8 mouse cellular contexts compared by ENCODE assay signal in genomic region chr8:20296803-20297702, GRCm38 (mm10).
DNase-seq lines count a peak whose midpoint lies in the region; ATAC-seq and TF ChIP-seq lines count a peak whose summit lies in the region.
"Not testable (repeated sequence)": the region's sequence is repeated elsewhere in the genome, so short reads cannot be mapped to it uniquely, and the experiment has no call there.

No protein-coding gene starts in this region.

- WGBS in bone marrow, adult 2 months: 13% methylated on average over 69 of the region's 73 CpGs
- WGBS in embryonic facial prominence, embryonic 14.5 days: 13% methylated on average over 44 of the region's 73 CpGs
- 15% methylated on average over 59 of the region's 73 CpGs for WGBS in kidney, embryonic 14.5 days
- 15% methylated on average over 72 of the region's 73 CpGs for WGBS in limb, embryonic 15.5 days
- WGBS in midbrain, postnatal 0 days: 12% methylated on average over 57 of the region's 73 CpGs

- TF ChIP-seq CTCF in bone marrow, adult 2 months (IDR thresholded peaks at IDR 0.05; ENCODE audit: control insufficient read depth, insufficient read depth, low read length): peak; percentile 65
- peak; percentile 77 for TF ChIP-seq CTCF in midbrain, postnatal 0 days (IDR thresholded peaks at IDR 0.05)

- H3K27ac ChIP-seq in bone marrow, adult 2 months (ENCODE audit: control insufficient read depth, insufficient read depth, low read depth, low read length, poor library complexity): peak overlapping the region; percentile 64; the same call in 1 of the 2 replicates
- peak overlapping the region; percentile 77 for H3K27ac ChIP-seq in embryonic facial prominence, embryonic 14.5 days (replicated peaks; ENCODE audit: low read depth, low read length)
- H3K27ac ChIP-seq in kidney, embryonic 14.5 days (ENCODE audit: low read depth, low read length): peak overlapping the region; percentile 20; the same call in 1 of the 2 replicates
- peak overlapping the region; percentile 81 for H3K27ac ChIP-seq in limb, embryonic 15.5 days
- not testable (repeated sequence) for H3K27ac ChIP-seq in midbrain, postnatal 0 days (ENCODE audit: low read depth, low read length)

- peak overlapping the region; percentile 89 for H3K9ac ChIP-seq in embryonic facial prominence, embryonic 14.5 days (ENCODE audit: low read depth, low read length)
- peak overlapping the region; percentile 79 for H3K9ac ChIP-seq in kidney, embryonic 14.5 days (ENCODE audit: low read depth, low read length)
- peak overlapping the region; percentile 77 for H3K9ac ChIP-seq in limb, embryonic 15.5 days
- H3K9ac ChIP-seq in midbrain, postnatal 0 days (replicated peaks; ENCODE audit: low read length, poor library complexity, severe bottlenecking): peak overlapping the region; percentile 58

- H3K27me3 ChIP-seq in embryonic facial prominence, embryonic 14.5 days (replicated peaks; ENCODE audit: control insufficient read depth, insufficient read depth, low read length); kidney, embryonic 14.5 days (ENCODE audit: control insufficient read depth, insufficient read depth, low read length); limb, embryonic 15.5 days; midbrain, postnatal 0 days (ENCODE audit: insufficient read depth, low read length): not testable (repeated sequence)

- peak overlapping the region; percentile 74 for H3K4me3 ChIP-seq in bone marrow, adult 2 months (replicated peaks; ENCODE audit: control insufficient read depth, low read depth, low read length)
- peak overlapping the region; percentile 62 for H3K4me3 ChIP-seq in embryonic facial prominence, embryonic 14.5 days (ENCODE audit: low read depth, low read length)
- peak overlapping the region; percentile 59 for H3K4me3 ChIP-seq in kidney, embryonic 14.5 days (ENCODE audit: low read length)
- peak overlapping the region; percentile 55 for H3K4me3 ChIP-seq in limb, embryonic 15.5 days
- H3K4me3 ChIP-seq in midbrain, postnatal 0 days (ENCODE audit: low read depth, low read length): peak overlapping the region; percentile 58

- peak; percentile 65; the same call in 1 of the 2 replicates for TF ChIP-seq POLR2A in bone marrow, adult 2 months (IDR thresholded peaks at IDR 0.05; ENCODE audit: borderline replicate concordance, control insufficient read depth, low read depth, low read length)

- not testable (repeated sequence) for H3K4me1 ChIP-seq in bone marrow, adult 2 months (ENCODE audit: control insufficient read depth, insufficient read depth, low read length); embryonic facial prominence, embryonic 14.5 days (ENCODE audit: control insufficient read depth, insufficient read depth, low read length); kidney, embryonic 14.5 days (ENCODE audit: control insufficient read depth, insufficient read depth, low read length); limb, embryonic 15.5 days; midbrain, postnatal 0 days (ENCODE audit: insufficient read depth, low read length)

- H3K4me2 ChIP-seq in embryonic facial prominence, embryonic 14.5 days (ENCODE audit: low read depth, low read length): peak overlapping the region; percentile 54
- H3K4me2 ChIP-seq in kidney, embryonic 14.5 days (replicated peaks; ENCODE audit: low read depth, low read length): peak overlapping the region; percentile 44
- peak overlapping the region; percentile 51 for H3K4me2 ChIP-seq in limb, embryonic 15.5 days
- H3K4me2 ChIP-seq in midbrain, postnatal 0 days (ENCODE audit: low read depth, low read length, poor library complexity, severe bottlenecking): peak overlapping the region; percentile 51

- peak; percentile 91 for DNase-seq in A20 (ENCODE audit: low read depth, low spot score)
- DNase-seq in embryonic facial prominence, embryonic 14.5 days (ENCODE audit: low spot score): peak; percentile 94
- DNase-seq in heart, adult 9 months (ENCODE audit: low spot score in 2 of 2): peak; percentile 82
- DNase-seq in midbrain, postnatal 0 days (ENCODE audit: low spot score): peak; percentile 92
- peak; percentile 54 for DNase-seq in spleen, postnatal 14 days (ENCODE audit: low spot score in 2 of 2)

- ATAC-seq in embryonic facial prominence, embryonic 14.5 days (ENCODE audit: low read depth): peak; percentile 98
- peak; percentile 100 for ATAC-seq in kidney, embryonic 14.5 days (ENCODE audit: low FRiP score, low TSS enrichment)
- ATAC-seq in limb, embryonic 15.5 days (ENCODE audit: insufficient number of reproducible peaks, low FRiP score, low TSS enrichment, low read depth): peak; percentile 91
- peak; percentile 99 for ATAC-seq in midbrain, postnatal 0 days (ENCODE audit: low FRiP score)

- H3K9me3 ChIP-seq in embryonic facial prominence, embryonic 14.5 days (ENCODE audit: control insufficient read depth, low read length); kidney, embryonic 14.5 days (ENCODE audit: control insufficient read depth, low read length); limb, embryonic 15.5 days; midbrain, postnatal 0 days (ENCODE audit: low read length): not testable (repeated sequence)

- H3K36me3 ChIP-seq in embryonic facial prominence, embryonic 14.5 days (ENCODE audit: control insufficient read depth, insufficient read depth, low read length); kidney, embryonic 14.5 days (ENCODE audit: control insufficient read depth, insufficient read depth, low read length); limb, embryonic 15.5 days; midbrain, postnatal 0 days (ENCODE audit: insufficient read depth, low read length): not testable (repeated sequence)
